Mouse (Mus musculus) adrenal gland, postnatal 4 days (tissue): ENCODE results near the gene Adprh. TPM values are rescaled to one million over a fixed set of nuclear protein-coding genes. Genes with fewer than 3 reads are reported as not detected.
A peak's percentile ranks its signal among the peaks of the same experiment; 100 is the strongest.

Experiments
- DNase-seq, 2 experiments: peaks; one replicate each; pipeline ENCODE4 v3.0.0; 2021 to 2022; ENCODE audit warnings: low spot score in 2 of 2, mixed read lengths in 2 of 2
- total RNA-seq, 2 experiments: library from RNA; stranded (reverse); gene quantifications; 2 replicates each; pipeline ENCODE4 v1.2.3; 2021

Gene Adprh
- total RNA-seq, 2 experiments from 2014 or later = 54.7 to 55.4 TPM

- peak in 1 of 2 experiments; percentile 47 for DNase-seq
These were observed 52.8 kb downstream of the Adprh start for GRCm38 (mm10) chr16:38399531-38400231.

DNA sequence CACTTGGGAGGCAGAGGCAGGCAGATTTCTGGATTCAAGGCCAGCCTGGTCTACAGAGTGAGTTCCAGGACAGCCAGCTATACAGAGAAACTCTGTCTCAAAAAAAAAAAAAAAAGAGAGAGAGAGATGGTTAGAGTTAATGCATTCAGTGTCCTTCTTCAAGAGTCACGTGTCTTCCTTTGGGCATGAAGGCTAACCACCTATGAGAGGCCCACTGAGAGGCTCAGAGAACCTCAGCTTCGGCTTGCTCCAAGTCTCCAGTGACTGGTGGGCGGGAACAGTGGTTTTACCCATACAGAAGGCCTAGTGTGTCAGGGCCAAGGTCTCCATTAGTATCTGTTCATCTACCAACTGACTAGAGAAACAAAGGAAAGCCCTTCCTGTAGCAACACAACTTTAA is 53.4 kb downstream of the Adprh start:
- DNase-seq = no peak

DNA sequence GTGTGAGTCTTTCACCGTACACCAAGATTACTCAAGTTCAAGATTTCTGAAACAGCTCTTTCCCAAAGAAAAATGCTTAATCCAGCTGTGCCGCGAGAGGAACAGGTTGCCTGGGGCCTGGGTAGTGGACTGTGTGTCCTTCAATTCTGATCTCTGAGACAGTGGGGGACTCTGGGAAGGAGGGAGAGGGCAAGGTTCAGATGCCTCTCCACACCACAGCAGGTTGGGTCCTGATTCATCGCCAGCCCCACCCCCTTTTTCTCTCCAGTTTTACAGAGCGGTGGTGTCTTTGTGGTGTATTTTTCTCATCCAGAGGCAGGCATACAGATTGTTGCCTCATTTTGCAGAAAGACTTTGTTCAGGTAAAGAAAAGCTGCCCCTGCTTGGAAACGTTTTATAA is 54.2 kb downstream of the Adprh start:
- no peak for DNase-seq

DNA sequence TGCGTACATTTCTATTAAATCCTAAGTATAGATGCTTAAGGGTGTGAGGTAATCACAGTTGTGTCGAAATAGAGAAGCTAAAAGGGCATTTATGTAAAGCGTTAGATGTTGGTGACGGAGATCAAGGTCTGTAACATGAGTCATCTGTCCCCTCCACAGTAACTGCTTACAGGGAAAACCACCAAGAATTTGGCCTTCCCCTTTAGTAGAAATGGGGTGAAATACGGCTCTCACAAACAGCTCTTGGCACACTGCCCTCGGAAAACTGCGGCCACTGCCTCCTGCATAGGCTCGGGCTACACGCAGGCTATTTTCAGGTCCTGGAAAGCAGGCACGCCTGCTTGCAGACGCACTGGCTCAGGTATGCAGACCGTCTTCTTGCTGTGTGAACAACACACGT is 56.3 kb downstream of the Adprh start:
- DNase-seq = peak; percentile 60 to 80

DNA sequence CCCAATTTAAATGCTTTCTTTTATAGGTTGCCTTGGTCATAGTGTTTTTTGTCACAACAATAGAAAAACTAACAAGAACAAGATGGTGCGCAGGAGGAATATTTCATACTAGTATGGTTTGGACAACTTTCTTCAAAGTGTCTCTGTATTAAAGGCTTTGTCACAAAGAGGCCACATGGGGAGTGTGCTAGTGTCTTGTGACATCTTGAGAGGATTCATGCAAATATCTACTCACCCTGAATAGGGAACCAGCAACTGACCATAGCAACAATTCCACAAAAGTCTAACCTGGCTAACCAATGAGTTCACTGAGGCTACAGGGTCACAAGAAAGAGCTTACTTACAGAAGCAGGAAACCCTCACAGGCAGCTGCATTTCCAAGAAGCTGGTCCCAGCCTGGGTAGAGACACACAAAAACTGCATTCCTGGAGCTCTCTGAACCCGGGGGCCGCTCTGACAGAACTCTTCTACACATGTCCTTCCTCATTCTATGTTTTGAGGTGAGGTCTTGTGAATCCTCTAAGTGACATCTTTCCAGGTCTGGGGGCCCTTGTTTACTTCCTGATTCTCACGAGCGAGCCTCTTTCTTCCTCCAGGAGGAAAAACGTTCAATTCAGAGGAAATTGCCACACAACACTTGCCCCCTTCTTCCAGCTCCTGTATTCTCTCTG is 57.3 kb downstream of the Adprh start:
- DNase-seq = no peak

DNA sequence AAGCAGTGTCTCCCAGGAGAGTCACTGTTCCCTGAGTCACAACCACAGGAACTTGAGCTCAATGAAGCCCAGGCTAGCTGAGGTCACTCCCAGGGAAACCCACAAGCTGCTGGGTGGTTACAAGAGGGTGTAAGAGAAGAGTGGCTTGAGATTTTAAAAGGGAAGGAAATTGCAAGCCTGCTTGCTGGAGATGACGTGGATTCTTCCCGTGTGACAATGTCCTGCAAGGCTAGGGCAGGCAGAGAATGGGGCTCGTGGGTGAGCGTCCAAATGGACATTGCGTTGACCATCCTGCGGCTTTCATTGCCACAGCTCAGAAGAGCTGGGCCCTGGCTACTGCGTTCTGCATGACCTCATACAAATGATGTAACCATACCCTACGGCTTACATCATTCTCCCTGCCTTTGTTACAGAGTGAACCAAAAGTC is 58.3 kb downstream of the Adprh start:
- no peak for DNase-seq

Other genes starting within 250 kb of the Adprh start
- 1 to 10 TPM in 1 of 2 experiments, under 1 TPM in 1; 0.70 to 4.3 TPM for gene Nr1i2, start 157.9 kb downstream of the Adprh start, total RNA-seq
- 1 to 10 TPM in 1 of 2 experiments, under 1 TPM in 1; 0.56 to 1.1 TPM for gene Maats1, start 110.6 kb downstream of the Adprh start, total RNA-seq
- 100 to 1,000 TPM; 171 to 172 TPM for gene Cox17, start 105.7 kb downstream of the Adprh start, total RNA-seq
- gene Gm21987, start 105.7 kb downstream of the Adprh start, total RNA-seq = not detected
- 1 to 10 TPM; 2.1 to 2.8 TPM for gene Popdc2, start 90.5 kb downstream of the Adprh start, total RNA-seq
- gene Pla1a, start 19.6 kb downstream of the Adprh start, total RNA-seq = 10 to 100 TPM; 27.9 to 28.6 TPM
- gene Cd80, start 2.9 kb upstream of the Adprh start, total RNA-seq = under 1 TPM; 0.73 to 0.95 TPM
- gene Timmdc1, start 70.0 kb upstream of the Adprh start, total RNA-seq = 10 to 100 TPM; 26.4 to 32.2 TPM
- gene Poglut1, start 97.6 kb upstream of the Adprh start, total RNA-seq = 10 to 100 TPM; 31.7 to 33.7 TPM
- 10 to 100 TPM; 71.9 to 75.7 TPM for gene Tmem39a, start 106.0 kb upstream of the Adprh start, total RNA-seq